ENCODE assay signal across 8 mouse cellular contexts in the genomic region with DNA sequence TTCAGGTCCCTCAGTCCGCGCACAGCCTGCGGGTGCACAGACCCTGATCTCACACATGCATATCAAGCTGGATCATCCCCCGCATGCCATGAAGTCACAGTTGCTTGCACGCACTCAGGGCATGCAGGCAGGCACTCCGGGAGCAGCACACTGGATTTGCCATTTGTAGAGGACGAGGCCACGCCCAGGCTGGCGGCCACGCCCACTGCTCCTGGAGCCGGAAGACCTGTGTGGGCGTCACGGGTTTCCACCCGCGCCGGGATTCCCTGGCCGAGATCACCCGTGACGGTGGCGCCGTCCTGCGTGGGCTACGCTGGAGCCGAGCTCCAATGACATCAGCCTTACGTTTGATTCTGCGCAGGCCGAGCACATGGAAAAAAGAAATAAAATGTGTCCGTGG. TPM values are rescaled to one million over a fixed set of nuclear protein-coding genes. Genes with fewer than 3 reads are reported as not detected.
DNase-seq lines count a peak whose midpoint lies in the region; ATAC-seq lines count a peak whose summit lies in the region.

No protein-coding gene starts in this region.

- DNase-seq in 3T3-L1 (ENCODE audit: low read depth, low spot score): peak; percentile 72
- DNase-seq in adrenal gland, postnatal 10 days: peak; percentile 89
- peak; percentile 86 for DNase-seq in embryonic facial prominence, embryonic 11.5 days (ENCODE audit: low spot score)
- peak; percentile 88 to 89 for DNase-seq in heart, adult 18-20 months
- DNase-seq in kidney, adult 18-20 months: peak; percentile 90
- DNase-seq in spleen, adult 18-20 months: peak; percentile 65 to 81

- peaks cover 25% of the 10 kb centered on the region for H3K4me1 ChIP-seq in embryonic facial prominence, embryonic 11.5 days (ENCODE audit: control insufficient read depth, insufficient read depth, low read length)
- peaks cover 65% of the 10 kb centered on the region for H3K4me1 ChIP-seq in limb, embryonic 12.5 days (replicated peaks)
- H3K4me1 ChIP-seq in midbrain, embryonic 13.5 days (replicated peaks): peaks cover 53% of the 10 kb centered on the region

- peak overlapping the region; percentile 47 for H3K9ac ChIP-seq in embryonic facial prominence, embryonic 11.5 days (replicated peaks; ENCODE audit: low read length)
- H3K9ac ChIP-seq in limb, embryonic 12.5 days (replicated peaks): peak overlapping the region; percentile 45; the same call in 1 of the 2 replicates
- H3K9ac ChIP-seq in midbrain, embryonic 13.5 days (replicated peaks): peak overlapping the region; percentile 57

- no peaks in the 10 kb centered on the region for H3K36me3 ChIP-seq in embryonic facial prominence, embryonic 11.5 days (replicated peaks; ENCODE audit: control insufficient read depth, insufficient read depth, low read depth, low read length)
- no peaks in the 10 kb centered on the region for H3K36me3 ChIP-seq in limb, embryonic 12.5 days
- H3K36me3 ChIP-seq in midbrain, embryonic 13.5 days: no peaks in the 10 kb centered on the region

- 0 out of 2 replicates have a peak, but pooled peaks cover 4% of the 10 kb centered on the region for H3K27me3 ChIP-seq in embryonic facial prominence, embryonic 11.5 days (ENCODE audit: control insufficient read depth, insufficient read depth, low read length)
- peaks cover 25% of the 10 kb centered on the region for H3K27me3 ChIP-seq in limb, embryonic 12.5 days
- H3K27me3 ChIP-seq in midbrain, embryonic 13.5 days: peaks cover 60% of the 10 kb centered on the region

- H3K27ac ChIP-seq in embryonic facial prominence, embryonic 11.5 days (replicated peaks; ENCODE audit: low read depth, low read length): peak overlapping the region; percentile 56; the same call in 1 of the 2 replicates
- peak overlapping the region; percentile 80 for H3K27ac ChIP-seq in limb, embryonic 12.5 days
- H3K27ac ChIP-seq in midbrain, embryonic 13.5 days: no peak overlapping the region

- 7% methylated on average over 28 of the region's 28 CpGs for WGBS in embryonic facial prominence, embryonic 11.5 days
- WGBS in limb, embryonic 12.5 days: 6% methylated on average over 28 of the region's 28 CpGs
- 4% methylated on average over 28 of the region's 28 CpGs for WGBS in midbrain, embryonic 13.5 days

- H3K9me3 ChIP-seq in embryonic facial prominence, embryonic 11.5 days (replicated peaks; ENCODE audit: control insufficient read depth, low read length): no peaks in the 10 kb centered on the region
- H3K9me3 ChIP-seq in limb, embryonic 12.5 days: no peaks in the 10 kb centered on the region
- no peaks in the 10 kb centered on the region for H3K9me3 ChIP-seq in midbrain, embryonic 13.5 days

- peak overlapping the region; percentile 79 for H3K4me2 ChIP-seq in embryonic facial prominence, embryonic 11.5 days (ENCODE audit: low read depth, low read length)
- peak overlapping the region; percentile 75 for H3K4me2 ChIP-seq in limb, embryonic 12.5 days
- H3K4me2 ChIP-seq in midbrain, embryonic 13.5 days (replicated peaks): peak overlapping the region; percentile 72

- ATAC-seq in embryonic facial prominence, embryonic 11.5 days (replicated peaks; ENCODE audit: insufficient number of reproducible peaks, low FRiP score, low TSS enrichment, low read depth): peak; percentile 16
- 0 out of 2 replicates have a peak, but pooled peaks have one; percentile 7 for ATAC-seq in limb, embryonic 12.5 days (ENCODE audit: insufficient number of reproducible peaks, insufficient read depth, low FRiP score, low TSS enrichment, low read depth)
- ATAC-seq in midbrain, embryonic 13.5 days: peak; percentile 43

- peak overlapping the region; percentile 36 for H3K4me3 ChIP-seq in embryonic facial prominence, embryonic 11.5 days (ENCODE audit: low read depth, low read length)
- peak overlapping the region; percentile 41 for H3K4me3 ChIP-seq in limb, embryonic 12.5 days (replicated peaks)
- H3K4me3 ChIP-seq in midbrain, embryonic 13.5 days (replicated peaks): peak overlapping the region; percentile 39

RNA-seq across cellular contexts. Expression of a gene that starts 9.8 kb away (rescaled TPM):
- total RNA-seq in adrenal gland, postnatal 10 days (2021): 10 to 100 TPM; 11.7 to 44.5 TPM
- polyA plus RNA-seq in embryonic facial prominence, embryonic 11.5 days (2014; fragmentation: Nextera tagmentation; extraction: Ambion mirVana): 9.9 and 11.6 TPM in 2 replicates
- 10 to 100 TPM; 14.9 to 19.0 TPM for total RNA-seq in heart, adult 18-20 months (2021)
- 19.4 and 20.6 TPM in 2 replicates for polyA plus RNA-seq in limb, embryonic 12.5 days (2016; fragmentation: Nextera tagmentation; extraction: Ambion mirVana)
- 4.0 and 4.9 TPM in 2 replicates for polyA plus RNA-seq in midbrain, embryonic 13.5 days (2015; fragmentation: Nextera tagmentation; extraction: Ambion mirVana)

RNA-seq across cellular contexts. Expression of a gene that starts 21.6 kb away (rescaled TPM):
- total RNA-seq in adrenal gland, postnatal 10 days (2021): 10 to 100 TPM; 14.5 to 16.5 TPM
- 18.4 and 19.4 TPM in 2 replicates for polyA plus RNA-seq in embryonic facial prominence, embryonic 11.5 days (2014; fragmentation: Nextera tagmentation; extraction: Ambion mirVana)
- 1 to 10 TPM; 4.7 to 5.8 TPM for total RNA-seq in heart, adult 18-20 months (2021)
- 74.8 and 75.2 TPM in 2 replicates for polyA plus RNA-seq in limb, embryonic 12.5 days (2016; fragmentation: Nextera tagmentation; extraction: Ambion mirVana)
- 46.9 and 48.2 TPM in 2 replicates for polyA plus RNA-seq in midbrain, embryonic 13.5 days (2015; fragmentation: Nextera tagmentation; extraction: Ambion mirVana)

RNA-seq across cellular contexts. Expression of a gene that starts 38.9 kb away (rescaled TPM):
- total RNA-seq in adrenal gland, postnatal 10 days (2021): 100 to 1,000 TPM; 271 to 285 TPM
- 266 and 347 TPM in 2 replicates for polyA plus RNA-seq in embryonic facial prominence, embryonic 11.5 days (2014; fragmentation: Nextera tagmentation; extraction: Ambion mirVana)
- 100 to 1,000 TPM; 125 to 144 TPM for total RNA-seq in heart, adult 18-20 months (2021)
- polyA plus RNA-seq in limb, embryonic 12.5 days (2016; fragmentation: Nextera tagmentation; extraction: Ambion mirVana): 318 and 327 TPM in 2 replicates
- 331 TPM in 2 replicates for polyA plus RNA-seq in midbrain, embryonic 13.5 days (2015; fragmentation: Nextera tagmentation; extraction: Ambion mirVana)
